Mouse (Mus musculus) megakaryocyte progenitor cell, adult 5-6 weeks (primary cell): ENCODE measurements at regions not wholly inside any gene's neighbourhood (a gene's known extent, or its start where the extent isn't known, plus 50 kb on each side); places are given as distances from the start of the nearest gene placed in this dataset.
A peak's percentile ranks its signal among the peaks of the same experiment; 100 is the strongest.

Experiments used
- ATAC-seq: replicated peaks from 2 replicates; pipeline ENCODE4 v1.8.0; 2016; ENCODE audit warnings: mild to moderate bottlenecking, moderate TSS enrichment, inconsistent platforms; ENCODE audit not compliant: poor library complexity

DNA sequence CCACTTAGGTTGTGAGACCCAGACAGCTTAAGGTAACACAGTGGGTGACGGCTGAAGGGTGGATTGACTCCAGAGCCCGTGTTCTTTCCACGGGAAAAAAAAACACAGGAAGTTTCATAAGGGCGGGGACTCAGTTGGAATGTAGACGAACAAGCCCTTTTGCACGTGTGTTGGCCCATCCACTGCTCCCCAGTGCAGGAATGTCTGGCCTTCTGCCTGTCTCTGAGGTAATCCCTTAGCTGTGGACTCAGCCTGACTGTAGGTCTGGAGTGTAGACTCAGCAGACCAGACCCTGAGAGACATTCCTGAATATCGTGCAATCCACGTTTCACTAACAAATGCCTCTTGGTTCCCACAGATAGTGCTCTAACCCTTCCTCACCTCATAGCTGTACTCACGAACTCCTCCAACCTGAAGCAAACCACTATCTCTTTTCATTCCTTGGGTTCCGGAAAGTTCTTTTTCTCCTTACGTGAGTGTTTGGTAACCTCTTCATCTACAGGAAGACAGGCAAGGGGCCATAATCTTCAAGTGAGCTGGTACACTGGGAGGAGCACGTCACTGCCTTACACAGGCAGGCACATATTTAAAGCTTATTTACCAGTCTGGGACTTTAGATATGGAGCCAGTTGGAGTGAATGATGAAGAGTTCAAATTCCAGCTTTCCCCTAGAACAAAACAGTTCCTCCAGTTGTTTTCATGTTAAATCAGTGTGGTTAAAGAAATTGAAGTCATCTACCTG, 205.6 kb upstream of the Bcor start:
- ATAC-seq: no peak

DNA sequence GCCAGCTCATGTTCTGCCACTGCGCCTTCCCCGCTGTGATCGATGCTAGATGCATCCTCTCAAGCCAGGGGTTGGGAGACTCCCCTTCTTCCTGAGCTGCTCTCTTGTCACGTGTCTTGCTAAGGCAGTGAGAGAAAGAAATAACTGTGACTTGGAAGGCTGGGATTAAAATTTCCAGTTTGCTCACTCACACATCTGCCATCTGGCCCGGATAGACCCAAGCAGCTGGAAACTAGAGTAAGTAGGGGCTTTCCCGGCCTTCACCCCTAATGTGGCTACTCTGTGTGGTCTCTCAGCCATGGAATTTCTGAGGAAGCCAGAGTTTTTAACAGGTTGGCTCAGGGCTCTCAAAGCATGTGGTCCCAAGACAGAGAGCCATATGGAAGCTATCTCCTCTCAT, 206.6 kb upstream of the Bcor start:
- ATAC-seq: no peak

DNA sequence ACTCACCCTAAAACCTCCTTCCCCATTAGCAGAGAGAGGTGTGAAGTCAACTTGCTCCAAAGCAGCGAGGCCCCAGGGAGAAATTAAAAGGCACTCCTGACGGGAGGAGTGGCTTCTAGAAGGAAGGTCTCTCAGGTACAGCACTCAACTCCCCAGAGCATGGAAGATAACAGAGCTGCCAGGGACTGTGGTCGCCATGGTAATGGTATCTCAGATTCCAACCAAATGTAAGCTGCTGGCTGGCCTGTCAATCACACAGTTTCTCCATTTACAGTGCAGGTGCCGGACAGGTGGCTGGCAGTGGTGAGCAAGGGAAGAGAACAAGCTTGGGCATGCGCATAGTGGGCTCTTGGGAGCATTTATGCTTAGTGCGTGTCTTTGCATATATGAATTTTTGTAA, 213.5 kb upstream of the Bcor start:
- ATAC-seq: no peak

DNA sequence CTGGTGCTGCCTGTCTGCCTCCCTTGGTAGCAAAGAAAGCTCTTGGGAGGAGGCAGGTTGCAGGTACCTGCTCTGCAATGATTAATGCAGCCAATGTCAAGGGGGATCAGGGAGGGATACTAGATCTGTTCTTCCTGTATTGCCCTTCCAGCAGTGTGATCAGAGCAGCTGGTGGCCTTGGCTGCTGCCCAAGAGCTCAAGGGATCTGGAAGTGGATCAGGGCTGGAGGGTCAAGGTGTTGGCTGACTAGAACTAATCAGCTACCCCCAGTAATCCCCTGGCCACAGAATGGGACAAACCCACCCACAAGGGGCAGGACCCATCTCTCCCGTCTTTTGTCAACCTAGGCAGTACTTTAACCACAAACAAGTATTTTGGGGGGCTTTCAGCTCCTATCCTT, 211.8 kb upstream of the Atp6ap2 start:
- ATAC-seq: no peak

GRCm38 (mm10) chrX:12376238-12376980, 211.2 kb upstream of the Atp6ap2 start:
- ATAC-seq: no peak

- no peak for ATAC-seq
Measured at GRCm38 (mm10) chrX:12377441-12377840, 210.2 kb upstream of the Atp6ap2 start.

GRCm38 (mm10) chrX:12392145-12392825, 195.3 kb upstream of the Atp6ap2 start:
- ATAC-seq: no peak

DNA sequence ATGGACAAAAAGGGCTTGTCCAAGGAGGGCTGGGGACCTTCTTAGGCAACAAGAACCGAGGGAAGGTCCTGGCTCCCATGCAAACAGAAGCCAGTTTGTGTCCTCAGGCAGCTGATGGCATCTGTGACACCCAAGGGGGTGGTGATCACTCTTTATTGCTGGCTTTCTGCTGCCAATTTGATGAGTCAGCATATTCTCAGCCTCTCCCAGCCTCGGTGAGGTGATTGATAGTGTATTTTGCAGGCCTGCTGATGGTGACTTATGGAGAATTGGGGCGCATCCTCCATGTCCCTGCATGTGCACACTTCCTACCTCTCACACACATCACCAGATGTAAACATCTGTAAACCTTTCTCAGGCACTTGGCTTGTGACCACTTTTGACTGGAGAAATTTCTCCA, 178.3 kb upstream of the Atp6ap2 start:
- no peak for ATAC-seq

GRCm38 (mm10) chrX:12425566-12425965, 162.0 kb upstream of the Atp6ap2 start:
- no peak for ATAC-seq

- ATAC-seq: no peak
Measured at GRCm38 (mm10) chrX:12426664-12427063, 160.9 kb upstream of the Atp6ap2 start.

GRCm38 (mm10) chrX:12432289-12432688, 155.3 kb upstream of the Atp6ap2 start:
- ATAC-seq: no peak

- no peak for ATAC-seq
Measured at GRCm38 (mm10) chrX:12435656-12436055, 151.9 kb upstream of the Atp6ap2 start.

- no peak for ATAC-seq
Measured at GRCm38 (mm10) chrX:12436106-12436505, 151.5 kb upstream of the Atp6ap2 start.

DNA sequence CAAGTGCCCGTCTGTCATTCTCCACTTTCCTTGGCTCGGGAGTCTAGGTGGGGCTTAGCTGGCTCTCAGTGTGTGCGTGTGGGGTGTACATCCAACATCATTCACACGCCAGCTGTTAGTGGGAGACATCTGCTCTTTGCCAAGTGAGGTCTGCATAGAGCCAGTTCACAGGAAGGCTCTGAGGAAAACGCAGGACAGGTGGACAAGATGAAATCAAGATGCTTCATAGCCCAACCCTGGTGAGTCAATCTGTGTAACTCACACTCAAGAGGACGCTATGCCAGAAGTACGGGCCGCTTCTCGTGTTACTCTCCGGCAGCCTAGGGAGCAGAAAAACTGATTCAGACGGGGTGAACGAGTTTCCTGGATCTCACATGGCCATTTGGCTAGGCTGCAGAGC, 148.2 kb upstream of the Atp6ap2 start:
- no peak for ATAC-seq

DNA sequence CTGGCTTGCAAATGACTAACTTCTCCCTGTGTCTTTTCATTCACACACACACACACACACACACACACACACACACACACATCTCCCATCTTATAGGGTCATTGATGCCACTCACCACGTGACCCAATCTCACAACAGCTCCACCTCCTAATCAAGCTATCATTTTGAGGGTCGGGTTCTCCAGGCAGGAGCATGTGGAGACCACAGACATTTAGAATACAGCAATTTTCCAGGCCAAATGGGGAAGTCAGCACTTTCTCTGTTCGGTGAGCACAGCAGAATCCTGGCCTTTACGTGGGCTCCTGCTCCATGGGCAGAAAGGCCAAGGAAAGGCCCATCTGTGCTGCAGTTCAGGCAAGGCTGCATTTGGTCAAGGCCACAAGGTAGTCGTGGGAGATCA, 143.8 kb upstream of the Atp6ap2 start:
- peak; percentile 54 for ATAC-seq

DNA sequence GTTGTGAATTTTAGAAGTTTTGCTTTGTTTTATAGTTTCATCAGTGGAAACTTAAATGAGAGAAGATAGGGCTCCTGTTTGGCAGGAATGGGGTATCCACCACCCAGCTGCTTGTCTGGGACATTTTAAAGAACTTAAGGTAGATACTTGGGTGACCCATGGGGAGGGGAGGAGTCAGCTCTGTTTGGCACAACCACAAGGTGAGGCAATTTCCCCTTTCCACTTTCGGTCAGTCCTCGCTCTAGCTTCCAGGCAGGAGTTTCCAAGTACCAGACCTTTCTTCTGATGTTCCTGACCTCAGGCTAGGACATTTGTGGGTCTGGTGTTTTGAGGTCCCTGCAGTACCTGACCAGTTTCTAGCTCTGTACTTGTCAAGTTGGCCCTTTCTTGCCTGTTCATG, 142.5 kb upstream of the Atp6ap2 start:
- ATAC-seq: peak; percentile 78

- ATAC-seq: no peak
Measured at GRCm38 (mm10) chrX:12447962-12448361, 139.6 kb upstream of the Atp6ap2 start.

DNA sequence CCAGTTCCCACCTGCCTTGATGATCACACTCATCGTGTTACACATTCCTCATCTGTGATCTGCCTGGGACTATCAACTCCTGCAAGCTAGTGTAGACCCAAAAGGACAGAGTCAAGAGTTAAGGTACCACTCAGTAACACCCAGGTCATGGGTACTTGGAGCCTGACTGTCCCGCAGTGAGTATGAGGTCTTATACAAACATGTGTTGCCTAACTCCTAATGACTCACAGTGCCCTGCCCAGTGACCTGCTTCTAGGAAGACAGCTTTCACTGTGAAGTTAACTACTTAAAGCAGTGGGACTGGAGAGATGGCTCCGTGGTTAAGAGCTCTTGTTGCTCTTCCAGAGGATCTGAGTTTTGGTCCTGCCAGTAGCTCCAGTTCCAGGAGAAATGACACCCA, 137.9 kb upstream of the Atp6ap2 start:
- no peak for ATAC-seq

DNA sequence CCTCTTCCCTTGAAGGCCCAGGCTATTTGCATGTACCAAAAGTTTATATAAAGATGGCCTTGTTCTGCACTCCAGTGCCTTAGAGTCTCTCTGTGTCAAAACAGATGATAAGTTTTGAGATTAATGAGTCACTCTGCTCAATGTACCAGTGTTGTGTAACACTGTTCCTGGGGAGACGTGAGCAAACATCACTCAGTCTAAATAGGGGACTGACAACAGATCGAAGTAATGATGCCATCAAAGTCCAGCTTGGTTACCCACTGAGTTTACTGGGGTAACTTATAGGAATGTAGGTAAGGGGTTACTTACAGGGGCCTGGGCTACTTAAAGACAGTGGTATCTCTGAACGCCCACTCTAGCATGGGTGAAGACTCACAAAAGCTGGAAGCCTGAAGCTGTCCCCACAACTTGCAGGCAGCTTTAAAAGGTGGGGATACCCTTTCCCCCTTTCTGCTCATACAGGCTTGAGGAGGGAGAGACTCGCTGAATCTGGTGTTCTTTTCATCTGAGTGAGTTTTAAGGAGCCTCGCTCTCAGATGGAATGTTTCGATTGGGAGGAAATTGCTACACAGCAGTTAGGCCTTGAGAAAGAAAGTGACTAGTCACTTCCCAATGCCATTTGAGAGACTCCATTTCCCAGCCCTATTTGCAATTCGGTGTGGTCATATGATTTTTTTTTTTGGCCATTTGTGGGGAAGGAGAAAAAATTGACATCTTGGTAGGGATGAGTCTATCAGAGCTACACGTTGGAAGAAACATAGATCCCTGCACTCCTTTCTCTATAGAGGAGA, 134.4 kb upstream of the Atp6ap2 start:
- peak; percentile 76 for ATAC-seq

DNA sequence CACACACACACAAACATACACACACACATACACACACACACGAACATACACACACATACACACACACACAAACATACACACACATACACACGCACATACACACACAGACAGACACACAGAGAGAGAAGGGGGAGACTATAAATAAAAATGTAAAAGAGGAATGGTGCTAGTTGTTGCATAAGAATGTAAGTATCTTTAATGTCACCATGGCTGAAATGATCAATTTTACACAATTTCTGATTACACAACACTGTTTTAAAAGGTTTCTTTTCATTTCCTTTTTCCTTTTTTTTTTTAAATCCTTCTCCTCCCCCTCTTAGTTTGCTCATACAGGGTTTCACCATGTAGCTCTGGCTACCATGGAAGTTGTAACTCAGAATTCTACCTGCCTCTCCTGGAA, 125.9 kb upstream of the Atp6ap2 start:
- ATAC-seq: peak; percentile 57

- ATAC-seq: no peak
Measured at GRCm38 (mm10) chrX:12462936-12463647, 124.5 kb upstream of the Atp6ap2 start.
